Mouse (Mus musculus) G1E (cell line): ENCODE data around the gene Rai1. TPM values are rescaled to one million over a fixed set of nuclear protein-coding genes. Genes with fewer than 3 reads are reported as not detected.
A peak's percentile ranks its signal among the peaks of the same experiment; 100 is the strongest.

Source experiments
- ATAC-seq: 2 replicates; pipeline ENCODE4 v1.8.0; 2016; ENCODE audit warnings: mild to moderate bottlenecking; ENCODE audit not compliant: insufficient number of reproducible peaks, poor library complexity, low FRiP score, severe bottlenecking; ENCODE audit errors: extremely low read depth
- DNase-seq: peaks from one replicate; pipeline ENCODE4 v3.0.0; 2012; ENCODE audit warnings: low spot score
- H3K27me3 ChIP-seq: 2 replicates; pipeline ENCODE4 v1.6.1; 2012; ENCODE audit warnings: mild to moderate bottlenecking, low read length, inconsistent platforms; ENCODE audit not compliant: insufficient read depth
- H3K36me3 ChIP-seq: replicated peaks from 2 replicates; pipeline ENCODE3; 2012; ENCODE audit warnings: mild to moderate bottlenecking, inconsistent platforms
- H3K4me1 ChIP-seq: 2 replicates; pipeline ENCODE4 v1.6.1; 2012; ENCODE audit warnings: low read depth, low read length, inconsistent platforms, mixed read lengths; ENCODE audit not compliant: insufficient read depth
- H3K4me3 ChIP-seq: 2 replicates; pipeline ENCODE4 v1.5.1; 2012; ENCODE audit warnings: low read depth, mild to moderate bottlenecking, inconsistent platforms, low read length, moderate library complexity, mixed read lengths
- H3K9me3 ChIP-seq: replicated peaks from 2 replicates; pipeline ENCODE4 v1.6.1; 2012; ENCODE audit warnings: inconsistent platforms
- CTCF ChIP-seq: IDR thresholded peaks from 2 replicates; pipeline ENCODE4 v1.5.1; 2012; ENCODE audit warnings: low read depth, low read length, inconsistent platforms, mixed read lengths
- GATA1 ChIP-seq: IDR thresholded peaks from 2 replicates; pipeline ENCODE4 v1.6.1; 2012; ENCODE audit warnings: borderline replicate concordance, low read length, inconsistent platforms, mixed read lengths
- GATA2 ChIP-seq: IDR thresholded peaks from 2 replicates; pipeline ENCODE4 v1.6.1; 2012; ENCODE audit warnings: low read depth, low read length, inconsistent platforms, borderline replicate concordance
- POLR2AphosphoS5 ChIP-seq: IDR thresholded peaks from 2 replicates; pipeline ENCODE4 v1.6.1; 2012; ENCODE audit warnings: low read depth, low read length, inconsistent platforms; ENCODE audit not compliant: insufficient replicate concordance
- TAL1 ChIP-seq: conservative IDR thresholded peaks from 2 replicates; pipeline ENCODE4 v1.6.1; 2012; ENCODE audit warnings: low read depth, low read length, inconsistent platforms, mixed read lengths
- polyA plus RNA-seq: library from polyadenylated mRNA; stranded (reverse); fragments of >175 nt; gene quantifications from 2 replicates; pipeline ENCODE4 v1.2.3, GENCODE M21; 2012
- total RNA-seq, 2 experiments: library from RNA; stranded (forward) in 1 of 2; stranded (reverse) in 1 of 2; fragments of 200-1000 nt in 1 of 2; fragments of >200 nt in 1 of 2; fragmentation: Nextera tagmentation in 1 of 2; gene quantifications; 2 replicates each; pipeline ENCODE4 v1.2.3; 2014 to 2017

Rai1 gene
- total and polyA plus RNA-seq, 3 experiments = 10.3 to 107 (median 77.4) TPM

- peaks cover 90% of the 10 kb centered on the region for H3K4me1 ChIP-seq
- ATAC-seq = no peak
- no peaks in the 10 kb centered on the region for H3K9me3 ChIP-seq
- no peak for TF ChIP-seq POLR2AphosphoS5
- no peak for TF ChIP-seq GATA2
- no peak for TF ChIP-seq CTCF
- no peak for TF ChIP-seq GATA1
- no peak for TF ChIP-seq TAL1
- peaks cover 89% of the 10 kb centered on the region for H3K36me3 ChIP-seq
- no peaks in the 10 kb centered on the region for H3K27me3 ChIP-seq
- DNase-seq = no peak
- H3K4me3 ChIP-seq = peak overlapping the region; percentile 20; the same call in 1 of the 2 replicates
These were observed 106.9 kb downstream of the Rai1 start for GRCm38 (mm10) chr11:60211761-60212160.

- ATAC-seq (no peak), DNase-seq (no peak)
- H3K36me3 ChIP-seq = peaks cover 89% of the 10 kb centered on the region
- H3K4me3 ChIP-seq = peak overlapping the region; percentile 44; the same call in 1 of the 2 replicates
- peaks cover 89% of the 10 kb centered on the region for H3K4me1 ChIP-seq
- H3K27me3 ChIP-seq = no peaks in the 10 kb centered on the region
- no peak for TF ChIP-seq TAL1
- no peak for TF ChIP-seq POLR2AphosphoS5
- TF ChIP-seq GATA1 = no peak
- TF ChIP-seq CTCF = no peak
- TF ChIP-seq GATA2 = no peak
- peaks cover 8% of the 10 kb centered on the region for H3K9me3 ChIP-seq
These were observed 108.5 kb downstream of the Rai1 start for GRCm38 (mm10) chr11:60213266-60213665.

- ATAC-seq (no peak), DNase-seq (no peak)
- peaks cover 12% of the 10 kb centered on the region for H3K9me3 ChIP-seq
- TF ChIP-seq GATA1 (no peak), TAL1 (no peak), CTCF (no peak), GATA2 (no peak), POLR2AphosphoS5 (no peak)
- no peak overlapping the region for H3K4me3 ChIP-seq
- H3K4me1 ChIP-seq = peaks cover 87% of the 10 kb centered on the region
- no peaks in the 10 kb centered on the region for H3K27me3 ChIP-seq
- H3K36me3 ChIP-seq = peaks cover 72% of the 10 kb centered on the region
These were observed 111.9 kb downstream of the Rai1 start for GRCm38 (mm10) chr11:60216671-60217070.

- H3K36me3 ChIP-seq = peaks cover 64% of the 10 kb centered on the region
- no peak; the same call in 1 of the 2 replicates for ATAC-seq
- peak overlapping the region; percentile 32; the same call in 1 of the 2 replicates for H3K4me3 ChIP-seq
These were observed 112.7 kb downstream of the Rai1 start for GRCm38 (mm10) chr11:60217467-60217866.

GRCm38 (mm10) chr11:60219609-60220008 is 114.8 kb downstream of the Rai1 start:
- H3K36me3 ChIP-seq = peaks cover 47% of the 10 kb centered on the region
- TF ChIP-seq POLR2AphosphoS5 = no peak
- TF ChIP-seq GATA1 = no peak
- TF ChIP-seq TAL1 = no peak
- H3K27me3 ChIP-seq = no peaks in the 10 kb centered on the region
- peaks cover 12% of the 10 kb centered on the region for H3K9me3 ChIP-seq
- ATAC-seq (no peak), DNase-seq (no peak)
- H3K4me1 ChIP-seq = peaks cover 91% of the 10 kb centered on the region
- peak overlapping the region; percentile 81 for H3K4me3 ChIP-seq

More at GRCm38 (mm10) chr11:60217467-60217866, 112.7 kb downstream of the Rai1 start:
- TF ChIP-seq GATA1 (no peak), GATA2 (no peak), TAL1 (peak; percentile 40; the same call in 1 of the 2 replicates)
- Histone ChIP-seq H3K9me3 (peaks cover 12% of the 10 kb centered on the region), H3K4me1 (peaks cover 86% of the 10 kb centered on the region), H3K27me3 (no peaks in the 10 kb centered on the region)
- DNase-seq = no peak

- no peak for TF ChIP-seq POLR2AphosphoS5
- TF ChIP-seq CTCF = no peak
- TF ChIP-seq GATA1 = no peak
- no peak for TF ChIP-seq TAL1
- no peak for TF ChIP-seq GATA2
- peaks cover 41% of the 10 kb centered on the region for H3K36me3 ChIP-seq
- H3K4me1 ChIP-seq = peaks cover 90% of the 10 kb centered on the region
- no peaks in the 10 kb centered on the region for H3K27me3 ChIP-seq
- DNase-seq = peak; percentile 92
- H3K4me3 ChIP-seq = peak overlapping the region; percentile 81
- ATAC-seq = peak; percentile 46; the same call in 1 of the 2 replicates
- peaks cover 12% of the 10 kb centered on the region for H3K9me3 ChIP-seq
These were observed 115.5 kb downstream of the Rai1 start for GRCm38 (mm10) chr11:60220291-60220804.
